Mouse (Mus musculus) gastrocnemius, postnatal 36 days (tissue): Measurements from ENCODE around the gene Slc43a1. TPM values are rescaled to one million over a fixed set of nuclear protein-coding genes. Genes with fewer than 3 reads are reported as not detected.
A peak's percentile ranks its signal among the peaks of the same experiment; 100 is the strongest.

ENCODE experiments used
- DNase-seq, 2 experiments: peaks; one replicate each; pipeline ENCODE4 v3.0.0; 2022
- intact Hi-C: fragments of 180-260 bp; cut with DNase I; formaldehyde crosslinking; loops from one replicate; pipeline ENCODE4 v1.15.1; 2025
- total RNA-seq, 2 experiments: library from RNA; stranded (reverse); gene quantifications; 2 replicates each; pipeline ENCODE4 v1.2.3; 2021

Slc43a1 gene
- total RNA-seq, 2 experiments from 2014 or later = 7.6 to 19.2 TPM

GRCm38 (mm10) chr2:84859991-84860780 lies 21.5 kb downstream of the Slc43a1 start:
- intact Hi-C loops = no loop called here

GRCm38 (mm10) chr2:84861430-84861829 lies 22.8 kb downstream of the Slc43a1 start:
- no peak for DNase-seq
- intact Hi-C loops = no loop called here

More at GRCm38 (mm10) chr2:84859991-84860780, 21.5 kb downstream of the Slc43a1 start:
- no peak for DNase-seq

GRCm38 (mm10) chr2:84862231-84862630 lies 23.6 kb downstream of the Slc43a1 start:
- no peak for DNase-seq
- intact Hi-C loops = no loop called here

- intact Hi-C loops = loop anchor here (5.0 kb wide), 1 partner anchor 34 kb away; no protein-coding TSS in a partner anchor
- no peak for DNase-seq
Observed at GRCm38 (mm10) chr2:84865616-84866571, 27.2 kb downstream of the Slc43a1 start.

GRCm38 (mm10) chr2:84868521-84868943 lies 29.9 kb downstream of the Slc43a1 start:
- DNase-seq = peak; percentile 57 to 63
- intact Hi-C loops = loop anchor here (5.0 kb wide), 1 partner anchor 36 kb away; no protein-coding TSS in a partner anchor

GRCm38 (mm10) chr2:84868977-84869376 lies 30.3 kb downstream of the Slc43a1 start:
- no peak for DNase-seq
- intact Hi-C loops = loop anchor here (5.0 kb wide), 1 partner anchor 37 kb away; no protein-coding TSS in a partner anchor

GRCm38 (mm10) chr2:84870623-84871160 lies 32.0 kb downstream of the Slc43a1 start:
- intact Hi-C loops = no loop called here
- DNase-seq = no peak

GRCm38 (mm10) chr2:84872105-84872716 lies 33.6 kb downstream of the Slc43a1 start:
- intact Hi-C loops = no loop called here

GRCm38 (mm10) chr2:84875842-84876241 lies 37.2 kb downstream of the Slc43a1 start:
- no peak for DNase-seq
- intact Hi-C loops = no loop called here

More at GRCm38 (mm10) chr2:84872105-84872716, 33.6 kb downstream of the Slc43a1 start:
- peak in 1 of 2 experiments; percentile 62 for DNase-seq

- DNase-seq = no peak
- intact Hi-C loops = no loop called here
Observed at GRCm38 (mm10) chr2:84880590-84880989, 41.9 kb downstream of the Slc43a1 start.

GRCm38 (mm10) chr2:84882606-84883005 lies 44.0 kb downstream of the Slc43a1 start:
- intact Hi-C loops = no loop called here
- DNase-seq = no peak

GRCm38 (mm10) chr2:84883084-84883483 lies 44.4 kb downstream of the Slc43a1 start:
- no peak for DNase-seq
- intact Hi-C loops = no loop called here

GRCm38 (mm10) chr2:84883530-84883929 lies 44.9 kb downstream of the Slc43a1 start:
- DNase-seq = no peak

GRCm38 (mm10) chr2:84883942-84884341 lies 45.3 kb downstream of the Slc43a1 start:
- intact Hi-C loops = no loop called here

More at GRCm38 (mm10) chr2:84883530-84883929, 44.9 kb downstream of the Slc43a1 start:
- intact Hi-C loops = no loop called here

GRCm38 (mm10) chr2:84884611-84885010 lies 46.0 kb downstream of the Slc43a1 start:
- no peak for DNase-seq
- intact Hi-C loops = no loop called here

More at GRCm38 (mm10) chr2:84883942-84884341, 45.3 kb downstream of the Slc43a1 start:
- DNase-seq = no peak

- intact Hi-C loops = no loop called here
- DNase-seq = no peak
Observed at GRCm38 (mm10) chr2:84885084-84886055, 46.7 kb downstream of the Slc43a1 start.

- intact Hi-C loops = no loop called here
Observed at GRCm38 (mm10) chr2:84886234-84886731, 47.6 kb downstream of the Slc43a1 start, which contains the start of gene Rtn4rl2. TSS of gene Rtn4rl2 (minus strand) at chr2:84886710.

GRCm38 (mm10) chr2:84886821-84887281 lies 48.2 kb downstream of the Slc43a1 start:
- no peak for DNase-seq
- intact Hi-C loops = no loop called here

More at GRCm38 (mm10) chr2:84886234-84886731, 47.6 kb downstream of the Slc43a1 start, which contains the start of gene Rtn4rl2:
- no peak for DNase-seq
